Mouse (Mus musculus) megakaryocyte, embryonic 14.5 days (primary cell): ENCODE results near the gene Epgn.

Experiments
- FLI1 ChIP-seq: IDR thresholded peaks from 2 replicates; pipeline ENCODE4 v1.6.1; 2012; ENCODE audit warnings: low read length, inconsistent platforms, mixed read lengths
- GATA1 ChIP-seq: IDR thresholded peaks from 3 replicates; pipeline ENCODE4 v1.6.1; 2012; ENCODE audit warnings: mixed read lengths, low read length, inconsistent platforms, borderline replicate concordance

- TF ChIP-seq GATA1 (no peak), FLI1 (no peak)
These were observed 47.0 kb upstream of the Epgn start for GRCm38 (mm10) chr5:90980297-90980696.
